Mouse (Mus musculus): ENCODE data around the gene Dab2ip.

GRCm38 (mm10) chr2:35566957-35567693, 9.1 kb downstream of the Dab2ip start:
- TF ChIP-seq POLR2A (IDR thresholded peaks at IDR 0.05; ENCODE audit: extremely low read depth, insufficient read depth, low read length) (no peak), CTCF (IDR thresholded peaks at IDR 0.05; ENCODE audit: low read depth, low read length) (no peak)

Data from liver, adult 2 months (tissue).